Mouse (Mus musculus) urinary bladder, postnatal 14 days (tissue): ENCODE data around the gene Tubg1.
"Not testable (repeated sequence)": the region's sequence is repeated elsewhere in the genome, so short reads cannot be mapped to it uniquely, and the experiment has no call there.

Experiments
- DNase-seq: peaks from one replicate; pipeline ENCODE4 v3.0.0; 2021; ENCODE audit warnings: low spot score

Gene Tubg1

DNA sequence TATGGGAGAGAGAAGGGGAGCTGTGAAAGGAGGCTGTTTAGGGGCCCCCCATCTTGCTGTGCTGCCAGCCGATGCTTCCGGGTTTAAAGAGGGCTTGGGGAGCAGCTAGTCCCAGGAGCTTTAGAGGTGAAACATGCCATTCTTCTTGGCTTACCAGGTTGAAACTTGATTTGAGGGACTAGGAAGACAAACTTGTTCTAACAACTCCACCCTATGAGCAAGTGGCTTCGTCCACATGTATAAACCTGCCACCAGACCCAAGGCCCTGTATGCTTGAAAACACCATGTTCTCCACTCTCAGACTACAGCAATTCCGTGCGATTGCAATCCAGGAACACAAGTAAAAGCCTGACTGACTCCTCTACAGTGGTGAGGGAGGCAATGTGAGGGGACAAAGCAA, 16.7 kb upstream of the Tubg1 start:
- peak; percentile 51 for DNase-seq

DNA sequence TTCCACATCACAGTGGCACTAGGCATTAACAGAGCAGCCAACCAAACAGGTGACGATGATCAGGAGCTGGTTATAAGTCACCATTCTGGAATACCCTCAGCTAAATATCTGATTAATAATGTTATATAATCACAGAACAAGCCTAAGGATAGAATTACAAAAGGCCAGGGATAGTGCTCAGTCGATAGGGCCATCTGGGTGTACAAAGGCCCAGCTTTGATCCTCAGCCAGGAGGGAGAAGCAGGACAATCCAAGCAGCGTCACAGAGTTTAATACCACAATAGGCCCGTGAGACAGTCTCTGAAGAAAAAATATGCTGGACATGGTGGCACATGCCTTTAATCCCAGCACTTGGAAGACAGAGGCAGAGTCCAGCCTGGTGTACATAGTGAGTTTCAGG, 10.4 kb upstream of the Tubg1 start:
- DNase-seq, result no peak

DNA sequence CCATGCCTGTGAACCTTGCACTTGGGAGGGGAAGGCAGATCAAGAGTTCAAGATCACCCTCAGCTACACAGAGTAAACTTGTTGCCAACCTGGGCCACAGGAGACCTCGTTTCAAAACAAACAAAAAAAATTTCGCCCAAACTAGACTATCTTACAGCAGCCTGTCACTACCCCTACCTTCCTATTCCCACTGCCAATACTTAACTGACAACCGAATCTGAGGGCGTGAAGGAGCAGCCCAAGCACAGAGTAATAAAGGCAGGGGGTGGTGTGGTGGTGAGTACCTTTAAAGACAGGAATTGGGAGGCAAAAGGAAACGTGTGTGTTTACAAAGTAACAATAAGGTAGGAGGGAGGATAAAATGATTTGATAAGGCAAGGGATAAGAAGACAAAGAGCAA, 9.0 kb upstream of the Tubg1 start:
- no peak for DNase-seq

DNA sequence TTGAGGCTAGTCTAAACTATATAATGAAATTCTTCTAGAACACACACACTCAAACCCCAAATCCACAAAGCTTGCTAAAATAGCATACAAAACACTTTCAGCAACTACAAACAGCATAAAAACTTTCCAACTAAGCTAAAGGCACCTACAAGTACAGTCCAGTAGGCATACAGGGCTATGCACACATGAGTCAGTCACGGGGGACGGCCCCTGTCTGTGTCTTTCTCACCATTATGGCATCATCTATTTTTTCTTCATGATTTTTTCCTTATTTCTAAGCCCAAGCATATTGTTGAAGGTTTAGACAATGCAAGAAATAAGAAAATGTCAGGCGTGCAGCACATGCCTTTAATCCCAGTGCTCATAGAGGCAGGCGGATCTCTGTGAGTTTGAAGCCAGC, 8.6 kb upstream of the Tubg1 start:
- no peak for DNase-seq

DNA sequence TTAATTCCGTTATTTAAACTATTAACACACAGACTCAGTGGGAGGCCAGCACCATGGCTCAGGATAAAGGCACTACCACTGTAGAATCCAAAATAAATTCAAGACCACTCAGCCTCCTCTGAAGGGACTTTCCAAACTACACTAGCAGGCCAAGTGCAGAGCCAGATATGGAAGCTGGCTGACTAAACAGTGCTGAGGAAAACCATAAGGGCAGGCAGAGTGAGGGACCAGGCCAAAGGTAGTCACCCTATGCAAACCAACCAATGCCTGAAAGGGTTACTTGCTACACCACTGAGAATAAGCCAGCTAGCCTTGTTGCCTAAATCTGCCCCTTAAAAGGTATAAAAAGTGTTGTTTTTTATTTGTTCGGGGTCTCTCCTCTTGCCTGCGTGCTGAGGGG, 7.6 kb upstream of the Tubg1 start:
- DNase-seq, result no peak

DNA sequence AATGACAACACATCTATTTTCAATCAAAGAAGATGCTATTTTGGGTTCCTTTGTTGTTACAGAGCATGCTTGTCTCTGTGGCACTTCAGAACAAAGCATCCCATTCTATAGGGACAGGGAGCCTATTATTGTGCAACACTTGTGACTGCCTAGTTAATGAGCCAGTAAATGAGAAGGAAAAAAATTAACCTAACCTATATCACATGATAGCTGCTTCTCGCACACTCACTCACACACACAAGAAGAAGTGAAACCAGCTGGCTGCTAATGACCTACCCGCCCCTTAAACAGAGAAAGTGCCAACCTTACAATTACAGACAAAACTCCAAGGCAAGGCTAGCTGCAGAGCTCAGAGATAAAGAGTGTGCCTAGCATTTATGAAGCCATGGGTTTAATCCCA, 4.2 kb upstream of the Tubg1 start:
- DNase-seq, result no peak

DNA sequence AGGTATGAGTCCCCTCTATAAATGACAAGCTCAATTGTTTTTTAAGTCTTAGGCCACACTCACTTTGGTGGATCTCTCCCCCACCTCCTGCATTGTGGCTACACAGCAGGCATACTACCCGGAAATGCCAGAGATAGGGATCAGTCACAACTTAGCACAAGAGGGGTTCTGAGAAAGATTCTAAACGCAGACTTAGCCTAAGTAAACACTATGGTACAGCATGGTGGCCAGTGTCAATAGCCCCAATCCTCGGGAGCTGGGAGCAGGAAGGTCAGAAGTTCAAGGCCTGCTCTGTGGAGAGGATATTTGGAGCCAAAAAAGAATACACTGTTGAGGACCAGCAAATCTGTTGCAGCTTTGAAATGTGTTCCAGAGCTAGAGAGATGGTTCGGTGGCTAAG, 1.6 kb upstream of the Tubg1 start:
- peak; percentile 7 for DNase-seq

DNA sequence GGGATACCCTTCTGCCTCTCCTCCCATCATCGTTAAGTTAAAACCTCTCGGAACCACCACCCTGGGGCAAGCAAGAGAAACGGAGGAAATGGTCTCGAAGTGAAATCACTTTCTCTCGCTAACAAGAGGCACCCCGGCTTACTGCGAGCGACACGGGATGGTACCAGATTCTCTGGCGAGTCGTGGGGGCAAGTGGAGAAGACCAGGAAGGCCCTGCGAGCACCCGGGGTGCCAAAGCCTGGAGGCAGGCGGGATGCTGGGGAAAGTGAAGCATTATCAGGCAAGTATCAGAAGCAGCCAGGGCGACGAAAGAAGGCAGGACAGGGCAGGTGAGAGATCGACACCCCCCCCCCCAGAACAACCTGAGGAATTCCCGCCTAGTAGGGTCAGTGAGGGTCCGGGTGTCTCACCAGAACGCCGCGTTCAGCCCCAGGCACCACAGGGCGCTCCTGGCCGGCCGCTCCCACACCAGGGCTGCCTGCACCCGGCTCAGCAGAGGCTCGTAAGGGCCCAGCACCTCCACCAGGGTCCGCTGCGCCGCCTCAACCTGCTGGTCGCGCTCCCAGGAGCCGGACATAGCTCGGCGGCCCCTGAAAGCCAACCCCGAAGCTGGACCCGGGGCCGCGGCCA, 492 bp upstream of the Tubg1 start:
- DNase-seq, result no peak

DNA sequence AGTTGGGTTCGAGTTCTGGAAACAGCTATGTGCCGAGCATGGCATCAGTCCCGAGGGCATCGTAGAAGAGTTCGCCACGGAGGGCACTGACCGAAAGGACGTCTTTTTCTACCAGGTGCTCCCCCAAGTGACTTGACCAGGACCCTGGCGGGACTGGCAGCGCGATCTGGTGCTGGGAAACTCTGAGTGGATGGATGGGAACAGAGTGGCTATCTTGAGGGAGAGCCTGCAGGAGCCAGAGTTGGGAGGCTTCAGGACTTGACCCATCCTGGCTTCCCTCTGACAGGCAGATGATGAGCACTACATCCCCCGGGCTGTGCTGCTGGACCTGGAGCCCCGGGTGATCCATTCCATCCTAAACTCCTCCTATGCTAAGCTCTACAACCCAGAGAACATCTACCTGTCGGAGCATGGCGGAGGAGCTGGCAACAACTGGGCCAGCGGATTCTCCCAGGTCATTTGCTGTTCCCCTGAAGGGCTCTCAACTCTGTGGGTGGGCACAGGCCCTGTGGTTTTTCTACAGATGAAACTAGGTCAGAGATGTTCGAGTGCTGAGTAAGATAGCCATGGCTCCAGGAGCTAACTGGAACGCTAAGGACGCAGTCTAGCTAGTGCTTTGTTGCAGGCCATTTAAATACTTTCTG, 929 bp downstream of the Tubg1 start:
- DNase-seq, result no peak

DNA sequence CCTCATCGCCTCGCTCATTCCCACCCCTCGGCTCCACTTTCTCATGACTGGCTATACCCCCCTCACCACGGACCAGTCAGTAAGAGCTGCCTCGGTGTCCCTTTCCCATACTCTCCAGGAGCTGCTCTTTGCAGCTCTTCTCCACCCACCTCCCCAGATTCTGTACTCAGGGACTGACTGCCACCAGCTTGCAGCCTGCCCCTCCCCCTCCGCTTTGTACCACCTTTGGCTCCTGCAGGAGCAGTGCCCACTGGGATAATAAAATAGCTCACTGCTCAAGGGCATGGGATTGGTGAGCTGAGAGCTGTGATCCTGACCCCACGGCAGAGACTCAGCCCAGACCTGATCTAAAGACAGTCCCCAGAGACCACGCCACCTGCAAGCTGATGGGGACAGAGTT, 4.8 kb downstream of the Tubg1 start:
- not testable (repeated sequence) for DNase-seq

DNA sequence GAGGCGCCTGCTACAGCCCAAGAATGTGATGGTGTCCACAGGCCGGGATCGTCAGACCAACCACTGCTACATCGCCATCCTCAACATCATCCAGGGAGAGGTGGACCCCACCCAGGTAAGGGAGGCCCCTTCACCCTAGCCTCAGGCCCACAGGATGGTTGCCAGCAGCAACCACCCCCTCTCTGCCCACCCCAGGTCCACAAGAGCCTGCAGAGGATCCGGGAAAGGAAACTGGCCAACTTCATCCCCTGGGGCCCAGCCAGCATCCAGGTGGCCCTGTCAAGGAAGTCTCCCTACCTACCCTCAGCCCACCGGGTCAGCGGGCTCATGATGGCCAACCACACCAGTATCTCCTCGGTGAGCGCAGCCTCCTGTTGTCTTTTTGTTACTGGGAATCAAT, 5.3 kb downstream of the Tubg1 start:
- DNase-seq, result not testable (repeated sequence)

DNA sequence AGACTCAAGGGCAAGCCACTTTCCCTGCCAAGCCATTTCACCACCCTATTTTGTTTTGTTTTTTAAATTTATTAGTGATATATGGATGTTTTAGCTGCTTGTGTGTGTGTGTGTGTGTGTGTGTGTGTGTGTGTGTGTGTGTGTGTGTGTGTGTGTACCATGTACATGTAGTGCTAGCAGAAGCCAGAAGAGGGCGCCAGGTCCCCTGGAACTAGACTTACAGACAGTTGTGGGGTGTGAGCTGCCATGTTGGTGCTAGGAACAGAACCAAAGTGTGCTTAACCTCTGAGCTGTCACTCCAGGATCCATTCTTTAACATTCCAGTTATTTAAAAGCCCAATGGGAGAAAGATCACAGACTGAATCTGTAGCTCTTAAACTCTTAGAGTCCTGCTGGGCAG, 7.3 kb downstream of the Tubg1 start:
- no peak for DNase-seq

DNA sequence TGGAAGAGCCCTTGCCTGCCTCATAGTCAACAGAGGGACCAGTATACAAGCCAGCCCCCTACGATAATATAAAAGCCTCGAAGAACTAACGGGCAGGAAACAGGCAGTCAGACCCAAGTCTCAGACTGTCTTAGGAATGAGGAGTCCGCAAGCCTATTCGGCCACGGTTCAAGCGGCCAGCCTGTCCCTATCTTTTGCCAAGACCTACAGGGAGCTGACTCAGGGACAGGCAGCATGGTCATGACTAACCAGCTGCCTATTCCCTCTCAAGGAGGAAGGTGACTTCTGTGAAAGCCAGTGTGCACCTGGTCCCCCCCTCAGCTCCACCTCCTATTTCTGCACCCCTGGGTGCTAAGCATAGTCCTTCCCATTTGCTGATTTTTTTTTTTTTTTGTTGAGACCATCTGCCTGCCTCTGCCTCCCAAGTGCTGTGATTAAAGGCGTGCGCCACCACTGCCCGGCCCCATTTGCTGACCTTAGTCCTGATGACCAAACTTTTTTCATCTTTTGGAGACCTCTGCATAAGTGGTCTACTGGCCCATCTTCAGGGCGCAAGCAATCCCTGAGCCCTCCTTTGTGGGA, 9.3 kb downstream of the Tubg1 start:
- no peak for DNase-seq

DNA sequence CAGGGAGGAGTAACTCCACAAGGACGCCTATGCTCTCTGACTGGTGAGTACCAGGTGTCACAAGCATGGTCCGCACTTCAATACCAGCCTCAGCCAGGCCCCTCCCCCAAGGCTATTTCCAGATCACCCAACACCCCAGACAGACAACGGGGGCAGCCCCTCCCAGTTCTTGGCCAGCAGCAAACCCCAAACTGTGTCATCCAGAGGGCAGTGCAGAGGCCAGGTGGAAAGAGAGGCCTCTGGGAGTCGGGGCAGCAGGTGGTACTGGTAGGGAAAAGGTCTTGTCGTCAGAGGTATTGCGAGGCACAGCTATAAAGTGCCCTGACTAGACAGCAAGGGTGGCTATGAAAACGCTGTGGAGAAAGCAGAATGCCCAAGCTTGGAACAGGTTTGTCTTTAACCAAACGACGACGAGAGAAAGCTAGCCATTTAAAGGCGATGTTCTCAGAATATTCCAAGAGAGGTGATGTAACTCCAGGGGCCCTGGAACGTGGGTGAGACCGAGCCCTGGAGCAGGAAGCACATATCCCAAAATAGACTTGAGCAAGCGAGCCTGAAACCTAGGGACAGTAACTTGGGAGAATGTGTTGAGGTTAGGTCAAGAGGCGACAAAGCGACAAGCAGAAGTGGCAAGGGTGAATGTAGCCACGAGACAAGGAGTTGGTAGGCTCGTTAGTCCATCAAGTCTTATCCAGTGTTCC, 10.5 kb downstream of the Tubg1 start:
- DNase-seq, result no peak

DNA sequence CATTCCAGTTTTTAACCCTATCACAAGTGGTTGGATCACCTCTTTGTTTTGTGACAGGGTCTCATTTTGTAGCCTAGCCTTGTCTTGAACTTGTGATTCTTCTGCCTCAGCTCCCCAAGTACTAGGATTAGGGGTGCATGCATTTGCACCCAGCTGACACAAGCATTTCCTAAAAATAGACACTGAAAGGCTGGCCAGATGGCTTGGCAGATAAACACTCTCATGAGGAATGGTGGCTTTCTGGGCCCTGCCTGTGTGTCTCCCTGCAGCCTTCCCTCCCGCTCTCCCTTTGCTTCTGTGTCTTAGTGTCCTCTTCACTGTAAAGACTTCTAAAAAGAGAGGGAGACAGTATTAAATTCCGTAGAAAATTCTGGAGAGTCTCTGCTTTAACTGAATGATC, 11.4 kb downstream of the Tubg1 start:
- no peak for DNase-seq

DNA sequence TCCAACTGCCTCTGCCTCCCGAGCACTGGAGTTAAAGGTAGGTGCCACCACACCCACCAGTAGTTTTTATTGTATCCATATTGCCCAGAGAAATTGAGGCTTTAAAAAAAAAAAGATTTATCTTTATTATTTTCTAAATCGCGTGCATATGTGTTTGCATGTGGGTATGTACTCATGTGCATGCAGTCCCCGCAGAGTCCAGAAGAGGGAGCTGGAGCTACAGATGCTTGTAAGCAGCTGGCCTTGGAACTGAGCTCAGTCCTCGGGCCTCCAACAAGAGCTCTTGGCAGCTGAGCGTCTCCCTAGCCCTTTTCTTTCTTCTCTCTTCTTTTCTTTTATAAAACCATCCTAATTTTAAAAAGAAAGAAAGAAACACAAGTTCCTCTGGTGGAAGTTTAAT, 12.0 kb downstream of the Tubg1 start:
- no peak for DNase-seq

DNA sequence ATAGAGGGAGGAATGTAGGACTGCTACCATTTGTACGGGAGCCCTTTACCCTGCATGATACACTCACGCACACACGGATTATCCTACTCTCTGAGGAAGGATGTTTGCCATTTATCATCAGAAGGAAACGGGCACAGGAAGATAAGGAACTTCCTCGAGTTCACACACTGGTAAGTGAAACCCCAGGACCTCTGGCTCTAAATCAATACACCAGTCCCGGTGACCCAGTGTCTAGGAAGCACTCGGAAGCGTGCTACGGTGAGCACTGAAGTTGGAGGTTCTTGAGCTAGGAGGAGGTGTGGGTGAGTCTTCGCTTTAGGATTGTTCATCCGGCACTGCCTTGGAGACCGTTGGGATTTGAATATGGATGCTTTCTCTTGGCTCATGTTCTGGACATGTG, 13.3 kb downstream of the Tubg1 start:
- DNase-seq, result no peak

DNA sequence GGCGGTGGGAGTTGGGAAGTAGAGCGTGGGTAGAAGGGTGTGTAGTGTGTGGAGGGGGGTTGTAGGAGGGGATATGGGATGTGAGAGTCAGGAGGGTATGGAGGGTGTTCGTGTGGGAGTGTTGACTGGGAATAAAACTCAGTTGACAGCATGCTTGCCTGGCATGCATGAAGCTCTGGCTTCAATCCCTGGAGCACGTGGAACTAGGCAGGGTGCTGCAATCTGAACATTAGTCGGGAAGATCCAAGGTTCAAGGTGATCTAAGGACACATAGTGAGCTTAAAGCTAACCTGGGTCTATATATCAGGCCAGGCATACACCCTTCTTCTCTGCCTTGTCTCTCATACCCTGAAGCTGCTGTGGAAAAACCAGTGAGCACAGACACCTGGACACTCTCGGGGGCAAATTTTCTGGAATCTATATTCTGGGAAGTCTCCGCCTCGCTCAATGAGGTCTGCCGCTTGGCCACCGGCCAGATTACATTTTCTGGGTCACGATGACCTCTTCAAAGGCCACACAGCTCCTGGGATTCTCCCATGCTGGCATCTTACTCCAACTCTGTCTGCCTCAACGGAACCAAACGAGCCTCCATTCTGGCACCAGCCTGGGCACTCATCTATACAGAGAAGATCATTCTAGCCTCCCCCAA, 14.6 kb downstream of the Tubg1 start:
- no peak for DNase-seq

DNA sequence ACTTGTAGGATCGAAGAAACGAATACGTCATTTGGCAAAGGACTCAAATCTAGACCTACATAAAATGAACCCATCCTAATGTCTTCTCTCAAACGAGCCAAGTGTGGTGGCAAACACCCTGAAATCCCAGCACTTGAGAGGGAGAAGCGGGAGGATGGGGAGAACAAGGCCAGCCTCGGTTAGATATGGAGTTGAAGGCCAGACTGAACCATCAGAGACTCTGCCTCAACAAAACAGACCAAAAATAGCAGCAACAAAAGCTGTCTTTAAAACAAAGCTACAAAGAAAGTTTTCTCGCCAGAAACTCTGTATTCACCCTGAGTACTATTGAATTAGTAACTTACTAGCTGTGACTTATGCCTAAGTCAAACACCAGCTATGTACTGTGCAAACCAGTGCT, 17.3 kb downstream of the Tubg1 start:
- no peak for DNase-seq

DNA sequence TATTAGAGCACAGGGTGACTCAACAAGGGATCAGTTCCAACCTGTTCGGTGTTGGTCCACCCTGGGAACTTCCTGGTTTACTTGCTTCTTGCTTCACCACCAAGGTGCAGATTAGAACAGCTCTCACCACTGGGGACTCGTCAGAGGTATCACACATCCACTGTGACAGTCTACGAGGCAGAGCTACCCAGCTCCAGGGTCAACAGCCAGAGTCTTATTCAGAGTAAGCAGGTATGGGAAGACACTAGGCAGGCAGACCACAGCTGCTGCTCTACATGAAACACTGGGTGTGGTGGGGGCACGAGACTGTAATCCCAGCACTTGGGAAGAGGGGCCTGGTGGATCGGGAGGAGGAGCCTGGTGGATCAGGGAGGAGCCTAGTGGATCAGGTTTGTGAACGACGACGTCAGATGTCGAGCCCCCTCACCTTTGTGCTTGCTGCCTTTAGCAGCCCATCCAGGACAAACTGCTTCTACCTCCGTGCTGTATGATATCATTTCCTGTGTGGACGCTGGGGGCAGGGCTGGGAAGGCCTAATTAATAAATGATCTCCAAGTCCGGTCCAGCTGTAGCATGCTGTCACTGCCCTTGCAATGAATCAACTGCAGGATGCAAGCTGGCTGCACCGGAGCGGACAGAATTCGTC, 18.9 kb downstream of the Tubg1 start:
- DNase-seq, result peak; percentile 65

DNA sequence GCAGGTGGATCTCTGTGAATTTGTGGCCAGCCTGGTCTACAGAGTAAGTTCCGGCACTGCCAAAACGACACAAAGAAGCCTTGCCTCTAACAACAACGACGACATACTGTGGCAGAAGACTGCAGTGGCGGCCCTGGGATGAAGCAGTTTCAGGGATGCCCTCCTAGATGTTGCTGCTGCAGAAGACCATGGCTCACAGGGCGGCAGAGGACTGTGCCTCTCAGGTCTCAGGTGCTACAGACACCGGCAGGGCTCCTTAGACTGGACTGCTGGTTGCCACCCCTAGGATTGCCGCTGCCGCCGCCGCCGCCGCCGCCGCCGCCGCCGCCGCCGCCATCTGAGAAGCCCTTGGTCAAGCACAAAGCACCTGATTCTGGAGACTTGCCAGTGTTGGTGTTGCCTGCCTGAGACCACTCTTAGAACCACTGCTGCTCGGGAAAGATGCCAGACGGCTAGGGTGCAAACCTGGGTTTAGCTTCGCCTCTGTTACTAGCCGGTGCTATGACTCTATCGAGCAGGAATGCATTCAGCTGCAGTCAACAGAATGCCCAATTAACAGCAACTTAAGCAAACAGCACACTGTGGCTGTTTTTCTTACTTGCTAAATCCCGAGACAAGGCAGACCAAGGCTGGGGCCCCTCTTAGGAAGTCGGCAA, 20.6 kb downstream of the Tubg1 start:
- no peak for DNase-seq

DNA sequence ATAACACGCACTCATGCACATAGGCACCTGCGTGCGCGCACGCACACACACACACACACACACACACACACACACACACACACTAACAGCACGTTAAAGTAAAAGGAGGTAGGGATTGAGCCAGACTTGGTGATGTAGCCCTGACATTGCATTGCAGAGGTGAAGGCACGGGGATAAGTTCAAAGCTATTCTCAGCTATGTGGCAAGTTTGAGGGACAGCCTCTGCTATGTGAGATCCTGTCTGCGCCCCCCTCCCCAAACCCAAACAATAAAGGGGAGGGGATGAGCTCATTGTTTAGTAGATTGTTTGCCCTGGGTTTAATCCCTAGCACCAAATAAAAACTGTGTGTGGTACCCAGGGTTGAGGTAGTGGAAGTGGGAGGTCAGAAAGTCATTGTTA, 21.4 kb downstream of the Tubg1 start:
- no peak for DNase-seq
